Mouse (Mus musculus) embryonic facial prominence, embryonic 10.5 days (tissue): ENCODE results near the gene Serpini1. TPM values are rescaled to one million over a fixed set of nuclear protein-coding genes. Genes with fewer than 3 reads are reported as not detected.

ENCODE experiments used
- DNase-seq: peaks from one replicate; pipeline ENCODE4 v3.0.0-alpha.2; 2017; ENCODE audit warnings: low spot score
- H3K27ac ChIP-seq: fragments of 300-500 bp; sonication (generic); replicated peaks from 2 replicates; pipeline ENCODE4 v1.5.1; 2016; ENCODE audit warnings: mild to moderate bottlenecking
- H3K27me3 ChIP-seq: fragments of 300-500 bp; sonication (generic); replicated peaks from 2 replicates; pipeline ENCODE4 v1.6.1; 2016; ENCODE audit warnings: low read depth, mild to moderate bottlenecking; ENCODE audit not compliant: poor library complexity, severe bottlenecking
- H3K36me3 ChIP-seq: fragments of 300-500 bp; sonication (generic); replicated peaks from 2 replicates; pipeline ENCODE4 v1.6.1; 2016; ENCODE audit warnings: mild to moderate bottlenecking, moderate library complexity
- H3K4me1 ChIP-seq: fragments of 300-500 bp; sonication (generic); 2 replicates; pipeline ENCODE4 v1.6.1; 2016
- H3K4me3 ChIP-seq: fragments of 300-500 bp; sonication (generic); 2 replicates; pipeline ENCODE4 v1.5.1; 2016; ENCODE audit warnings: mild to moderate bottlenecking, moderate library complexity
- H3K9me3 ChIP-seq: fragments of 300-500 bp; sonication (generic); 2 replicates; pipeline ENCODE4 v1.6.1; 2016; ENCODE audit warnings: mild to moderate bottlenecking
- WGBS: fragments of 180-500 bp; shearing (Covaris S2); methylation state at CpG from one replicate; pipeline ENCODE4 v1.1.7; 2016; 5-methylcytosine and 5-hydroxymethylcytosine counted together
- polyA plus RNA-seq: library from polyadenylated mRNA; unstranded; fragments of >200 nt; fragmentation: Nextera tagmentation; extraction: Ambion mirVana; gene quantifications from 2 replicates; pipeline ENCODE4 v1.2.1, GENCODE M21; 2016

The Serpini1 gene
- polyA plus RNA-seq, 1 experiment from 2014 or later = 7.4 TPM

- Histone ChIP-seq H3K9me3 (no peaks in the 10 kb centered on the region), H3K36me3 (no peaks in the 10 kb centered on the region), H3K4me1 (no peaks in the 10 kb centered on the region), H3K27ac (no peak overlapping the region), H3K27me3 (no peaks in the 10 kb centered on the region), H3K4me3 (no peak overlapping the region)
- no peak for DNase-seq
- 83% methylated on average over 2 of the region's 2 CpGs for WGBS
These were observed 16.7 kb downstream of the Serpini1 start for GRCm38 (mm10) chr3:75574074-75574473.

DNA sequence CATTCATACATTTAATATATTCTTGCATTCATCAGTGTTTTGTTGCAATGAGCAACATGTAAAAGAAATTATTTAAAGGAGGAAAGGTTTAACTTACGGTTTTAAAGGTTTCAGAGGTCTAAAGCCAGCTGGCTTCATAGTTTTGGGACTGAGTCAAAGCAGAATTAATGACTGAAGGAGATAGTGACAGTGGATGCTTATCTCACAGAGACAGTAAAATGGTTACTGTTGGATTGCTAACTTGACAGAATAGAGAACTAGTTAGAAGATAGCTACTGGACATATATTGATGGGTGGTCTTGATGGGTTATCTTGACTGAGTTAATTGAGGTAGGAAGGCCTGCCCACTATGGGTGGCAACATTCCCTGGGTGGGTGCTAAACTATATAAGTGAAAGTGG lies 18.2 kb downstream of the Serpini1 start:
- H3K4me1 ChIP-seq = no peaks in the 10 kb centered on the region
- no peaks in the 10 kb centered on the region for H3K27me3 ChIP-seq
- 86% methylated on average over 1 of the region's 1 CpGs for WGBS
- no peaks in the 10 kb centered on the region for H3K36me3 ChIP-seq
- H3K9me3 ChIP-seq = no peaks in the 10 kb centered on the region
- DNase-seq = no peak
- no peak overlapping the region for H3K27ac ChIP-seq
- no peak overlapping the region for H3K4me3 ChIP-seq

DNA sequence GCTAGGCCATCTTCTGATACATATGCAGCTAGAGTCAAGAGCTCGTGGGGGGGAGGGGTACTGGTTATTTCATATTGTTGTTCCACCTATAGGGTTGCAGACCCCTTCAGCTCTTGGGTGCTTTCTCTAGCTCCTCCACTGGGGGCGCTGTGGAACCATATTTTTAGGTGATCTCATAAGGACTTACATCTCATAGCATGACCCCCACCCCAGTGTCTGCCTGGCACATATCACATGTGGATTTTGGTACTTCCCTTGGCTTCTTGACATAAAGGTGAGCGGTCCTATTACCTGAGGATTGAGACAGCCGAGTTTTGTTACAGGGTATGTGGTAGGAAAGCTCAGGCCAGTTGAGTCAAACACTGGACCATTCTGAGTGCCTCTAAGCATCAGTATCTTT lies 22.0 kb downstream of the Serpini1 start:
- Histone ChIP-seq H3K4me3 (no peak overlapping the region), H3K4me1 (no peaks in the 10 kb centered on the region), H3K27me3 (no peaks in the 10 kb centered on the region), H3K27ac (no peak overlapping the region), H3K9me3 (no peaks in the 10 kb centered on the region), H3K36me3 (no peaks in the 10 kb centered on the region)
- 57% methylated on average over 4 of the region's 4 CpGs for WGBS
- DNase-seq = peak; percentile 50

GRCm38 (mm10) chr3:75583293-75583692 lies 25.9 kb downstream of the Serpini1 start:
- Histone ChIP-seq H3K9me3 (no peaks in the 10 kb centered on the region), H3K27me3 (no peaks in the 10 kb centered on the region), H3K4me3 (no peak overlapping the region), H3K36me3 (no peaks in the 10 kb centered on the region), H3K4me1 (no peaks in the 10 kb centered on the region), H3K27ac (no peak overlapping the region)
- DNase-seq = no peak
- WGBS = 93% methylated on average over 3 of the region's 3 CpGs

DNA sequence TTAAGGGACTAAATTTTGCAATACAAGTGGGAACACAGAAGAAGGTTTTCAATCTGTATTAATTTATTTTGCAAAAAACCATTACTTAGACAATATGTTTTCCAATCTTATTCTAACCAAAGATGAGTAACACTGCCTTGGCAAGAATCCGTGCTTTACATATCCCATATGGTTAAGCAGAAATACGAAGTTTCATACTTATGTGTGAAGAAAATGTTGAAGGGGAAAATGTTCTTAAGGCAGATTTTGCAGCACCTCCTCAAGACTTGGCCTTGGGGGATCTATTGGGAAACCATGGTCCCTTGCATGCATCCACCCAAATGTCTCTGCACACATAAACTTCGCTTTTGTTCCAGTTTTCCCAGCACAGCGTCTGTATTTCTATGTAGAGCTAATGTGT lies 27.6 kb downstream of the Serpini1 start:
- Histone ChIP-seq H3K27me3 (no peaks in the 10 kb centered on the region), H3K4me3 (no peak overlapping the region), H3K36me3 (no peaks in the 10 kb centered on the region), H3K9me3 (no peaks in the 10 kb centered on the region), H3K4me1 (no peaks in the 10 kb centered on the region), H3K27ac (no peak overlapping the region)
- DNase-seq = no peak
- 91% methylated on average over 4 of the region's 4 CpGs for whole genome bisulfite sequencing

DNA sequence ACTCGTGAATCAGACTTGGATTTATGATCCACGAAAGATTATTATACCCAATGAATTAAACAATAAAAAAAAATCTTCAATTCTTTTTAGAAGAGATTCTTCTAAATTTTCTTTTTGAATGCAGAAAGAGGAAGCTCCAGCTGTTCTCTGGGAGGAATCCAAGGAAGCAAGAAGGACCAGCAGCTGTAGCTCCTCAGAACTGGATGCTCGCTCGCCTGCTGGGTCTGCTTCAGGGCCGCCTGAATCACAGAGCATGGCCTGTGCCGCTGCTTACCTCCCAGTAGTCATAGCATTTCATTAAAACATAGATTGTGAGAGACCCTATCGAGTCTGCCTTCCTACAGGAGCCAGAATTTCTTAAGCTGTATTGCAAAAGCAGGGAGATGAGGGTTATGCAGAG lies 53.7 kb downstream of the Serpini1 start:
- WGBS = 79% methylated on average over 7 of the region's 7 CpGs
- H3K36me3 ChIP-seq = no peaks in the 10 kb centered on the region
- no peak overlapping the region for H3K4me3 ChIP-seq
- no peaks in the 10 kb centered on the region for H3K27me3 ChIP-seq
- H3K9me3 ChIP-seq = no peaks in the 10 kb centered on the region
- no peak for DNase-seq
- no peaks in the 10 kb centered on the region for H3K4me1 ChIP-seq
- H3K27ac ChIP-seq = no peak overlapping the region

DNA sequence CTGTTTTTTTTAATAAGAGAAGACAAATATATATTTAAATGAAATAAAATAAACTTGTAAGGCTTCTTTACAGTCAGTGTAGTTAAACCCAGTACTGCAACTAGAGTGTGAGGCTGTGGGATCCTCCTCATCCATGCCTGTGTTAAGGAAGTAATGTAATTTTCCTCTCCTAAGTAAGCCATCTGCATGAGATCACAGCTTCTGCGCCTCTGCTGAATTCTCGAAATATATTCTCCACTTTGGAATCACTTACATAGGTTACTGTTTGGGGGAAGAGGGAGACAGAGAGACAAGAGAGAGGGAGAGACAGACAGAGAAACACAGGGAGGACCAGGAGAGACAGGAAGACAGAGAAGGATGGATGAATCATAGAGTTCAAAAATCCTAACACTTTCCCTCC lies 67.3 kb downstream of the Serpini1 start:
- Histone ChIP-seq H3K36me3 (no peaks in the 10 kb centered on the region), H3K27me3 (no peaks in the 10 kb centered on the region), H3K4me3 (no peak overlapping the region), H3K27ac (no peak overlapping the region), H3K9me3 (no peaks in the 10 kb centered on the region), H3K4me1 (no peaks in the 10 kb centered on the region)
- WGBS = 89% methylated on average over 2 of the region's 2 CpGs
- DNase-seq = no peak

GRCm38 (mm10) chr3:75630988-75631615 lies 73.8 kb downstream of the Serpini1 start:
- no peaks in the 10 kb centered on the region for H3K27me3 ChIP-seq
- no peak overlapping the region for H3K27ac ChIP-seq
- no peaks in the 10 kb centered on the region for H3K36me3 ChIP-seq
- 71% methylated on average over 4 of the region's 4 CpGs for whole genome bisulfite sequencing
- peaks cover 6% of the 10 kb centered on the region for H3K4me1 ChIP-seq
- H3K9me3 ChIP-seq = no peaks in the 10 kb centered on the region
- no peak overlapping the region for H3K4me3 ChIP-seq
- no peak for DNase-seq

- H3K27ac ChIP-seq = no peak overlapping the region
- no peaks in the 10 kb centered on the region for H3K36me3 ChIP-seq
- H3K9me3 ChIP-seq = no peaks in the 10 kb centered on the region
- H3K27me3 ChIP-seq = no peaks in the 10 kb centered on the region
- DNase-seq = no peak
- WGBS = 76% methylated on average over 1 of the region's 1 CpGs
- no peak overlapping the region for H3K4me3 ChIP-seq
- H3K4me1 ChIP-seq = peaks cover 6% of the 10 kb centered on the region
These were observed 75.9 kb downstream of the Serpini1 start for GRCm38 (mm10) chr3:75633221-75633620.

GRCm38 (mm10) chr3:75633635-75634034 lies 76.3 kb downstream of the Serpini1 start:
- DNase-seq = peak; percentile 16
- 46% methylated on average over 4 of the region's 4 CpGs for WGBS
- no peak overlapping the region for H3K4me3 ChIP-seq
- H3K27me3 ChIP-seq = no peaks in the 10 kb centered on the region
- H3K36me3 ChIP-seq = no peaks in the 10 kb centered on the region
- H3K9me3 ChIP-seq = no peaks in the 10 kb centered on the region
- H3K27ac ChIP-seq = no peak overlapping the region
- H3K4me1 ChIP-seq = peaks cover 6% of the 10 kb centered on the region

DNA sequence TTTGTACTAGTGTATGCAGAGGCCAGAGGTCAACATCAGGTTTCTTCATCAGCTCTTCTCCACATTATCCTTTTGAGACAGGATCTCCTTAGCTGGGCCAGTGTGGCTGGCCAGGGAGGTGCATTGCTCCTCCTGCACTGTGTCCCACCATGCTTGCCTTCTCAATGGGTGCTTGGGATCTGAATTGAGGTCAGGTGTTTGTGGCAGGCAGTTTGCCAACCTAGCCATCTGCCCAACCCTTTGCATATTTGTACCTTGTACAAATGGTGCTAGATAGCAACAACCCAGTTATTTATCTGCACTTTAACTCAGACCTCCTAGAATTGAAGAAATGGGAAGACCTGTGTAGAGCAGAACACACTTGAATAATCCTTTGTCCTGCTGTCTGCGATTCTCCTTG lies 78.3 kb downstream of the Serpini1 start:
- WGBS = 84% methylated on average over 1 of the region's 1 CpGs
- Histone ChIP-seq H3K27ac (no peak overlapping the region), H3K4me3 (no peak overlapping the region), H3K9me3 (no peaks in the 10 kb centered on the region), H3K27me3 (no peaks in the 10 kb centered on the region), H3K4me1 (peaks cover 6% of the 10 kb centered on the region), H3K36me3 (no peaks in the 10 kb centered on the region)
- DNase-seq = no peak

- Histone ChIP-seq H3K4me1 (no peaks in the 10 kb centered on the region), H3K4me3 (no peak overlapping the region), H3K9me3 (no peaks in the 10 kb centered on the region), H3K27ac (no peak overlapping the region), H3K36me3 (no peaks in the 10 kb centered on the region), H3K27me3 (no peaks in the 10 kb centered on the region)
- WGBS = 59% methylated on average over 1 of the region's 1 CpGs
- no peak for DNase-seq
These were observed 82.2 kb downstream of the Serpini1 start for GRCm38 (mm10) chr3:75639546-75639945.

- H3K27me3 ChIP-seq = no peaks in the 10 kb centered on the region
- H3K4me1 ChIP-seq = no peaks in the 10 kb centered on the region
- H3K36me3 ChIP-seq = no peaks in the 10 kb centered on the region
- H3K4me3 ChIP-seq = no peak overlapping the region
- DNase-seq = no peak
- H3K27ac ChIP-seq = no peak overlapping the region
- no peaks in the 10 kb centered on the region for H3K9me3 ChIP-seq
These were observed 90.2 kb downstream of the Serpini1 start for GRCm38 (mm10) chr3:75647542-75647941.

DNA sequence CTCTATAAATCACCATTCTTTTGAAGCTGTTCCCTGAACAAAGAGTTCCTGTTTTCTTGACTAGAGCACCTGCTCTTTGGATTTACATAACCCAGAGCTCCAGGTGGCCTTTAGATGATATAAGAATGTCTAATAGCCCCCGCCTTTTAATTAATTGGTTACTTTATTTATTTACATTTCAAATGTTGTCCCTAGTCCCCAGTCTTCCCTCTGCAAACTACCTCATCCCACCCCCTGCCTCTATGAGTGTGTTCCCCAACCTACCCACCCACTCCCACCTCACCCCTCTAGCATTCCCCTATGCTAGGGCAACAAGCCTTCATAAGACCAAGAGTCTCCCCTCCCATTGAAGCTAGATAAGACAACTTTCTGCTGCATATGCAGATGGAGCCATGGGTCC lies 90.9 kb downstream of the Serpini1 start:
- 86% methylated on average over 1 of the region's 1 CpGs for WGBS
- no peaks in the 10 kb centered on the region for H3K36me3 ChIP-seq
- no peaks in the 10 kb centered on the region for H3K4me1 ChIP-seq
- no peaks in the 10 kb centered on the region for H3K27me3 ChIP-seq
- no peaks in the 10 kb centered on the region for H3K9me3 ChIP-seq
- H3K4me3 ChIP-seq = no peak overlapping the region
- H3K27ac ChIP-seq = no peak overlapping the region
- no peak for DNase-seq
